Mouse (Mus musculus): ENCODE measurements around the gene Fgfr2.

- no peak for TF ChIP-seq CTCF (IDR thresholded peaks at IDR 0.05; ENCODE audit: control insufficient read depth, insufficient read depth, insufficient replicate concordance, low read depth, low read length)
- no peak for TF ChIP-seq POLR2A (IDR thresholded peaks at IDR 0.05; ENCODE audit: control insufficient read depth, low read depth, low read length)
Observed at GRCm38 (mm10) chr7:130117466-130118123, 3005.6 kb downstream of the Fgfr2 start.
